Mouse (Mus musculus) spleen, postnatal 10 days (tissue): ENCODE results near the gene Efcc1.

Experiments
- DNase-seq, 2 experiments: peaks; one replicate each; pipeline ENCODE4 v3.0.0; 2021 to 2022; ENCODE audit warnings: low spot score in 2 of 2

Efcc1 gene

DNA sequence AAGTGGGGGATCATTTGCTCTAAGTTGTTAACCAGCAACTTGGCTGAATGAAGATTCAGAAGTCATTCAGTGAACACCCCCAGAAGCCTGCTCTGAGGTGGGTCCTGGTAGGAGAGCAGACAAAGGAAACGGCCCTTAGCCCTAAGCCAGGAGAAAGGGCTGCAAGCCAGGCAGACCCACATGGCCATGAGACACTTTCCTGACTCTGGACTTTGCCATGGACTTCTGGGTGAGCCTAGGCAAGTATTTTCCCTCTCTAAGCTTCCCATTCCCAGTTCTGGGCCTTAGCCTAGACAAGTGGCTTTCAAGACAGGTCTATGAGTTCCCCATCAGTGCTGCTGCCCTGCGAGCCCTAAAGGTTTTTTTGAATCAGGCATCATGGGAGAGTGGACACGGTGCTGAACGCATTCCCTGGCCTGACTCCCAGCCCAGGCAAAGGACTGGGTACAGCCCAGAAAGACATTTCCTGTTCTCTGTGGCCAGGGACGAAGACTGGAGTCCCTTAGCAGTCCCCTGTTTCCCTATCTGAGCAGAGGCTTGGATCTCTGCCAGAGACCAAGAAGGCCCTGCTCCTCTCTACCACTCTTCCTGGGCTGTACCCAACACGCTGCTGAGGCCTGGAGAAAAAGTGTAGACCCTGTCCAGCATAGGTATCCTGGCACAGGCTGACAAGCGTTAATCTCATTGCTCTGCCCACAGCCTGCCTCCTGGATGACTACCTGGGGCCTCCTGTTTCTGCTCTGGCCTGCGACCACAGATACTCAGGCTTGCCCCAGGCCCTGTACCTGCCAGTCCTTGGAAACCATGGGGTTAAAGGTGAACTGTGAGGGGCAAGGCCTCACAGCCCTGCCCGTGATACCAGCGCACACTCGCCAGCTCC lies 47.9 kb downstream of the Efcc1 start:
- DNase-seq, result peak in 1 of 2 experiments; percentile 54

DNA sequence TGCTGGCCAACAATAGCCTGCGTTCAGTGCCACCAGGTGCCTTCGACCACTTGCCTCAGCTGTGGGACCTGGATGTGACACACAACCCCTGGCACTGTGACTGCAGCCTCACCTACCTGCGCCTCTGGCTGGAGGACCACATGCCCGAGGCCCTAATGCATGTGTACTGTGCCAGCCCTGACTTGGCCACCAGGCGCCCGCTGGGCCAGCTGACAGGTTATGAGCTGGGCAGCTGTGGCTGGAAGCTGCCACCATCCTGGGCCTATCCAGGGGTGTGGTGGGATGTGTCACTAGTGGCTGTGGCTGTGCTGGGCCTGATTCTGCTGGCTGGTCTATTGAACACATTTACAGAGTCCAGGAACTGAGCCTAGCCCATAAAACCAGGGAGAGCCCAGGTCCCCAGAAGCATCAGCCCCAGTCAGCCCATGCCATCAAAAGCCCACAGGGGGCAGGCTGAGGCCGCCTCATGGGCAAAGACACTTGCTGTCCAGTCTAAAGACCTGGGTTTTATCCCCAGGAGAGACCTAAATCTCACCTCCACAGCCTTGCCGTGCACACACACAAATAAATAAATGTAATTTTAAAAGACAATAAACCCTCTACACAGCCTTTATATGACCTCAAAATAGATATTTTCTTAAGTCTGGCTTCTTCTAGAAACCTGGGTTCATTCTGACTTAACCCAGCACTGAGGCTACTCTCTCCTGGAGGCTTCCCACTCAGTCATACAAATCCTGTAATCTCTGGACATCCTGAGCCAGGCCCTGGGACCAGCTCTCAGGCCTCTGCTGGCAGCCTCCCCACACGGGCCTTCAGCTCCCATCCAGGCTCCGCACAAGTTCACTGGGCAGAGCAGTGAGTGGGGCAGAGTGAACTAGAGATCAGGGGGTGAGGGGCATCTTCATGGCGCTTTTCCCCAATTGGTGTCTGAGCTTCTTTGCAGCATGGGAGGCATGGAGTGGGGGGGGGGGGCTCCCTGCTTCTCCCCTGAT lies 48.8 kb downstream of the Efcc1 start:
- DNase-seq, result peak in 1 of 2 experiments; percentile 28

DNA sequence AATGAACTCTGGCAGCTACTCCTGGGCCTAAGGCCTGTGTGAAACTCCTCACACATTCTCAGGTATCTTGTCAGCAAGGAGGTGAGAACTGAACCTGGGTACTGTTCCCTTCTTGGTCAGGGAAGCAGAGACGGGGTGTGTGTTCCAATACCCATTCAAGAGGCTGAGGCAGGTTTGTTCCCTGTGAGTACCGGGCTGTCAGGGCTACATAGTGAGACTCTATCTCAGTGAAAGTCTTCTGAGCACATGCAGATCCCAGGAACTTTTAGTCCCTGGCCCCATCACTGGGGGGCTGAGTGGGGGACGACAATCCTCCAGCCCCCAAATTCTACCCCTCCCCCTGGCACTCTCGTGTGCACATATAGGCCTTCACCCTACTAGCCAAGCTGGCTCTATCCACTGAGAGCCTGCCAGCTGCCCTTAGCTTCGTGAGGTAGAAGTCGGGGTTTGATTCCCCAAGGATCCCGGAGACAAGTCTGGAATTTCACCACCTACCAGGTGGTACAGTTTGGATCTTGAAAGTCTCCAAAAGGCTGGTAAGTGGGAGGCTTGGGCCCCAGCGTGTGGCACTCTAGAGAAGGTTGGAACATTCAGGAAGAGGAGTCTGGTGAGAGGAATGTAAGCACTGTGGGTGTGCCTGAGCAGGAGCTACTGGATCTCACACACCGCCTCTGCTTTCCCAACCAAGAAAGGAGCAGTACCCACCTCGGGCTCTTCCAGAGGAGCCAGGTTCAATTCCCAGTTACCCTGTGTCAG lies 50.1 kb downstream of the Efcc1 start:
- DNase-seq, result no peak

DNA sequence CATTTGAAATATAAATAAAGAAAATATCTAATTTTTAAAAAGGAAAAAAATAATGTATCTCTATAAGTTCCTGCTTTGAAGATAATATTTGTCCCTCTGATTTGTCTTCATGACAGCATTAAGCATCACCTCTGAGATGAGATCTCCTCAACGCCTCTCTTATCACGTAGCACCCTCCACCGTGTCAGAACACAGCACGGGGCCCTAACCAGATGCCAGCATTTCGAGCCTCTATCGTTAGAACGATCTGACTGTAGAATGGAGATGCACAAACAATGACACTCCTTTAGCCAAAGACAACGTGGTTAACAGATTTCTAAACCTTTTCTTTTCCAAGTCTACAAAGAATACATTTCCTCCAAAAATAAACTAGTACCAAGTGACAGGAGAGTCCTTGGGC lies 53.4 kb downstream of the Efcc1 start:
- DNase-seq, result peak in 1 of 2 experiments; percentile 4

DNA sequence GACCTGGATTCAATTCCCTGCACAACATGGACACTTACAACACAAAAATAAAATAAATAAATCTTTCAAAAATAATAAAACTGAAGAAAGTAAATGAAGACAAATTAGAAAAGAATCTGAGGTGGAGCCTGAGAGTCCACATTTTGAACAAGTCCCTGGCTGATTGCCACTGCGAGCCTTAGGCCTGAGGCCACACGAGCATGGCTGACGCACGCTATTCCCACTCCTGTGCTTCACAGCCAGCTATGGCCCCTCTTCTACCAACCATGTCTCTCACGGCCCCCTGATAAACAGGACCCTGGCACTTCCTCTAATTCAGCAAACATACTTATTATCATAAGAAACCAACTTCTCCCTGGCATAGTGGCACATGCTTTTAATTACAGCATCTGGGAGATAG lies 56.0 kb downstream of the Efcc1 start:
- peak in 1 of 2 experiments; percentile 4 for DNase-seq

DNA sequence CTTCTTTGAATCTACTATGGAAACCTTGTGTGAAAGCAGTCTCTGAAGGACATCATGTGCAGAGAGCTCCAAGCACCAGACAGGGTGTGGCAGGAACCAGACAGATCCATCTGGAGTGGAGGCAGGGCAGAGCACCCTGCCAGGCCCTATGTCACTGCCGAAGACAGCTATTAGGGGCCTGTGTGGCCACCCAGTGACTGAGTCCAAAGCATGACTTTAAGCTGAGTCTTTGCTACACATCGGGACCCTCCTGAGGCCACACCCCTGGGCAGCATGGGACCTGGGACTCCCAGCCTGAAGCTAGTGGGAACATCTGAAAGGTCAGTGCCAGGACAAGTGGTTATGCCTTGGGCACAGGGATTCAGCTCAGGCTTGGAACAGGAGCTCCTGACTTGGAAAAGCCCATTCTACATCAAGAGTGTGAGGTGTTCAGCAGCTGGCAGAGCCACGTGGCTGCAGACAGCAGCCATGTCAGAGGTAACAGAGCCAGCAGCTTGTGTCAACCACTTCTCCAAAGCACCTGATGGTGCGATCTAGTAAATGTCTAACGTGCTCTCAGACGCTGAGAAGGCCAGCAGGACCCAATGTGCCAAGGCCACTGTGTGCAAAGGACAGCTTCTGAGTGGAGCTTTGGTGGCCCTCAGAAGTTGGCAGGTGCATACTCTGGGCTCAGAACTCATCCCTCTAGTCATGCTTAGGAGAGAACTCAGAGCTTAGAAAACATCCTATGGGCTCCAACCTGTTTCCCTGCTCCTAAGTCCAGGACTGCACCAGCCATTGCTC lies 56.6 kb downstream of the Efcc1 start:
- peak; percentile 26 for DNase-seq

DNA sequence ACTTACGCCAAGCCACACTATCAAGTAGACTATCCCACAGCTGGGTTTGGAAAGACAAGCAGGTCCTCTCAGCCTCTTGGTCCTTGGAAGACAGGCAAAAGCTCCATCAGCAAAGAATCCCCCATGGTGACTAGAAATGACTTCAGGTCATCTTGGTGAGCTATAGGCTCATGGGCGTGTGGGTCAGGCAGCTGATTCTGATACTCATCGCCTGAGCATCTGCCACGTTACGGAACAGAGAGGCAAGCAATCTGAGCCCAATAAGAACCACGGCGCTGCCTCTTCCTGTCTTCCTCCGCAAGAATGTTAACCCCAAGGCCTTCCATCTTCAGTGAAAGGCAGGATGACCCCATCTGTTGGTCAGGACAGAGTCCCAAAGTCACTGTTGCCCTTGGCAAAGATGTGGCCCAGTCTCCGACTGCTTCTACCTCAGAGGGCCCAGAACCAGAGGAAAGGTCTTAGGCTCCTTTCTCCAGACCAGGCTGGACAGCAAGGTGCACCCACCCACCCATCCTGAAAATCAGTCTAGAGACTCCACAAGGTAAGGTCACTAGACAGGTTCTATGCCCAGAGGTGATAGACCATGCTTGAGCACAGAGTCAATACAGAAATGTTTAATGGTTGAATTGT lies 57.7 kb downstream of the Efcc1 start:
- peak in 1 of 2 experiments; percentile 18 for DNase-seq

DNA sequence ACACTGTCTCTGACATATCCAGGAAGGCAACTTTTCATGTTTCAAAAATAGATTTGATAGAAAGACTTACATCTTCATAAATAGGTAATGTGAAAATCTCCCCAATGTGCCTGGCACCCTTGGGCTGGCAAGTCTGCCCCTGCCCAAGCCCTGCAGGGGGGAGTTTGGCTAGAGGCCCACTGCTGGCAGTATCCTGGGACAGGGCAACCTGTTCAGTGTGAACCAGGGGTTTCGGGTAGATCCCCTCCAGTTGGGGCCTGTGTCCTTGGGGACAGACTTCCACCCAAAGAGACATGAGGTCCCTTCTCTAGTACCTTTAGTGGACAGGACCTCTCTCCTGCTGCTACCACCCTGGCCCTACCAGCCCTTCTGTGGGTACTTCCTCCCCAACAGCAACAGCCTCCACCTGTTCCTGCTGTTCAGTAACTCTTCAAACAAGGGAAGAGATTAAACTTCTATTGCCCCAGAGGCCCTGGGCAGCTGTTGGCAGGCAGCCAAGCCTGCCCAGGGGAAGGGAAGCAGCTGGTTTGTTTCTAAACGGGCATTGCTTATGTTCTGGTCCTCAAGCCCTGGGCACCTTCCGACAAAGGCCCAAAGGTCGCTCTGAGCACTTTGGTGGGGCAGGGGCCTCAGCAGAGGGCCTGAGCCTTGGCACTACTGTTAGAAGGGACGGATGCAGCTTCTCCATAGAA lies 58.4 kb downstream of the Efcc1 start:
- peak; percentile 65 to 69 for DNase-seq

DNA sequence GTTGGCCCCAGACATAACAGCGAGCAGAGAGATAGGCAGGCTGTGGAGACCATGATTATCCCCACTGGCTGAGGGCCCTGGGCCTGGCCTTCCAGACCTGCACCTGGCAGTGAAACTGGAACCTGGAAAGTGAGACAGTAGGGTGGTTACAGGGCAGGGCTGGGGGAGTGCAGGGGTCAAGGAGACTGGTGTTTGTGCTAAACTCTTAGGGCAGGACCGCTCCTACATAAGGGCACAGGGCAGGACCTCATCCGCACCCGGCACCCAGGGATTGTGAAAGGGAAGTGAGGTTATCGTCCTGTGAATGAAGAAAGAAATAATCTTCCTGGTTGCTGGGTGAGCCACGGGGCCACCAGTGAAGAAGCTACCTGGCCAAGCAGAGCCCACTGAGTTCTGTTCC lies 59.1 kb downstream of the Efcc1 start:
- peak; percentile 38 to 44 for DNase-seq

DNA sequence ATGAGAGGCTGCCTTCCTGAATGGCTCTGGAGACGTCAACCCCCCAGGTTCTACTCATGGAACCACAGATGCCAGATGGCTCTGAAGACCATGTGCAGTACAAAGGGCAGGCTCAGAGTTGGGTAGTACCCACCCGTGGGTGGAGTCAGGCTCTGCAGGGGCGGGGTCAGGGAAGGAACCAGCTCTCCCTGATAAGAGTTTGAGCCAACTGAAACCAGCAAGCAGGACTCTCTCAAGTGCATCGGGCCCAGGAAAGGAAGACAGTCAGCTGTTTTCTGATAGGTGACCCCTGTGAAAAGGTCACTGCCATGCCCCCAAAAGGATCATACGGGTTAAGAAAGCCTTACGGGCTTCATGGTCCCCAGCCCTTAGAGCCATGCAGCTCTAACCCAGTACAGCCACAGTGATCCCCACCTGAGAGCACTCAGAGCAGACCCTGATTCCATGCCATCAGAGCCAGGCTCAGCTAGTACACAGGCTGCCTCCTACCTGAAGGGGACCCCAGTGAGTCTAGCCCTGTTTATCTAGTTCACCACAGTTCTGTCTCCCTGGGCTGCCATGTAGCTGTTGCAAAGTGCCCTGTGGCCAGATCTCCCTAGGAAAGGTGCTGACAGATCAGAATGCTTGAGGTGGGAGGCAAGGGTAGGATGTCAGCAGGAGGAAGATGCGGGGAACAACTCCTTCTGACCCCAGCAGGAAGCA lies 60.3 kb downstream of the Efcc1 start:
- peak; percentile 84 to 95 for DNase-seq

DNA sequence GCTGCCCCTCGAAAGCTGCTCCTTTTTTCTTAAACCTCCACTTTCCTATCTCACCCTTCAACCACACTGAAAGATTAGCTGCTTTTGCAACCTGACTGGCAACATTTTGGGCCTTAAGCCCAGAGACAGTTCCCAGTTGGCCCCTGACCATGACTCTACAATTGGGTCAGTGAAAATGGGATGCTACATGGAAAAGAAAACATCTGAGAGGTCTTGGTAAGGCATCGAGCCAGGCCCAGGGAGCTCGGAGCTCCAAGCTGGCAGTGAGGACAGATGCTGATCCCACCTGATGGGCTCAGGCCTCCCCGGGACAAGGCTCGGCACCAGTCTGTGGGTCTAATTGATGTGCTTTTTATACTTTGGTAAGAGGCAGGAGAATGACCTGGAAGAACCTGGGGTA lies 61.2 kb downstream of the Efcc1 start:
- DNase-seq, result peak in 1 of 2 experiments; percentile 14

DNA sequence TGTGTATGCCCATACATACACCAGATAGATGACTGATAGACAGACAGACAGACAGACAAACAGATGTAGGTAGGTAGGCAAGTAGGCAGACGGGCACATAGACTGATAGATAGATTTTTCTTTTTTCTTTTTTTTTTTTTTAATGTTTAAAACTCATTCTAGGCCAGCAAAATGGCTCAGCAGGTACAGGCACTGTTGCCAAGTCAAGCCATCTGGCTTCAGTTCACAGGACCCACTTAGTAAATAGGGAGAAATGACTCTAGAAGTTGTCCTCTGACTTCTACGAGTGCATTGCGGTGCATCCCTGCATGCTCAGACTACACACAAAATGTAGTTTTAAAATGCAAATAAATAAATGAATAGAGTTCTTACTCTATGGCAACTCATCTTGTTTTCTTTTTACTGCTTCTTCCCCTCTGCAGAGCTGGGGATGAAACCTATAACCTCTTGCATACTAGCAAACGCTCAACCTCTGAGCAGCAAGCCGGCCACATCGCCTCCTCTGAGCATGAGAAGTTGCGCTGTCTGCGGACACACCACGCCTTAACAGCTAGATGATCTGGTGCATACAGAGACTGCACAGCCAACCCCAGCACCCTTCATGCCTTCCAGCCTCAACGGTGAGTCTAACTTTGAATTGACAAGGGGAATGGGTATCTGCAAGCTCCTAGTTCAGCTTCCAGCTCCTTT lies 63.3 kb downstream of the Efcc1 start:
- DNase-seq, result no peak

DNA sequence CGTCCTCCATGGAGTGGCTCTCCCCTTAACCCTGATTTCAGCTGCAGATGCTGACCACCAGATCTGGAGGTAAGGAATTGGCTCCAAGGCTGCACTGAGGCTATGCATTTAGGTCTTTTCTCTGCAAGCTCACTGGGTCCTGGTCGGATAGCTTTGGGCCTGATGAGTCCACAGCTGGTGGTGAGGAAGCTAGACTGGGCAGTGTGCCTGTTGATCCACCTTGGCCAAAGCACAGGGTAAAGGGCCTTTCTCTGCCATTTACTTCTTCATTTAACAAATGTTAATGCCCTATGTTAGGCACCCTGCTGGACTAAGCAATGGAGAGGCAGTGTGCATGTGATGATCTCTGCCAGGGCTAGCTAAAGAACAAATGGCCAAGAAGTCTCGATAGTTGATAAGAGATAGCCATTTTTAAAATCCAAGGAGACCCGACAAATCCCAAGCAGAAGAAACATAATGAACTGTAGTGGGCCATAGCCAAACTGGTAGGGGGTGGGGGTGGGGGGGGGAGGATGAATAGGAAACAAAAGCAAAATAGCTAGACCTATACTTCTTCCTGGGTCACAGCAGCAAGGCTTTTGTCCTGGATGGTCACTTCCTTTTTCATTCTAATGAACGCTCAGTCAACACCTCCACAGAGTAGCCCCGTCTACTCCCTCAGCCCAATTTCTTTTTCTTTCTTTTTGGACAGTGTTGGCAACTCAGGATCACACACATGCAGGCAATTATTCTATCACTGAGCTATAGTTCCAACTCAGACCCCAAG lies 64.9 kb downstream of the Efcc1 start:
- no peak for DNase-seq

DNA sequence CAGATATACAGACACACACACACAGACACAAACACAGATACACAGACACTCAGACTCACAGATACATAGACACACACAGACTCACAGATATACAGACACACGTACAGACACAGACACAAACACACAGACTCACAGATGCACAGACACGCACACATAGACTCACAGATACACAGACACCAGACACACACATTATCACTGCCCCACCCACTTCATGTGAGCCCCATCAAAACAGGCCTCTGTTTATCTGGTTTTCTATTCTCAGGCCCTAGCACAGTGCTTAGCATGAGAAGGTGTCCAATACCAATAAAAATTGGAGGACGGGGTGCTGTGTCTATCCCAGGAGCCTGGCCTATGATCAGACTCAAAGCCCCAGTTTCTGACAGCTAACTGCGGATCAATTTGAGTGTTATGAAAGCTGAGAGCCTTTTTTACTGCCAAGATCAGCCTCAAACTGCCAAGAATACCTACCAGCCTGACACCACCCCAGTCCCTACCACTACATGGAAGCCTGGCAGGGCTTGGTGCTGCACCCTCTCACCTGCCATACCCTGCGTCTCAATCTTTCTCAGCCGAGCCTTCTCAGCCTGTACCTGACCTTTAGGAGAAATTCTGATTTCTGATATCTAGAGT lies 65.7 kb downstream of the Efcc1 start:
- no peak for DNase-seq

DNA sequence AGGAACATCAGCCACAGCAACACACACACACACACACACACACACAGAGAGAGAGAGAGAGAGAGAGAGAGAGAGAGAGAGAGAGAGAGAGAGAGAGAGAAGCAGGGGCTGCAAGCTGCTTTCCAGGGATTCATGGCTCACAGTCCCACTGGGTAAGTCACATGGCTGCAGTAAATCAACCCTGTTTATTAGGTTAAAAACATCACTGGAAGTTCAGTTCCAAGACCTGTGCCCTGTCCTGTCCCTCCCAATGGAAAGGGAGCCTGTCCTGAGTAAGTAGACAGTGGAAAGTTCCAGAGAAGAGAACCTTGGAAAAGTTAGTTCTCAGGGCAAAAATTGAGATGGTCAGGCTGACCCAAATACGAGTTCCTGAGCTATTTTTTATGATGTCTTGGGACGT lies 66.7 kb downstream of the Efcc1 start:
- no peak for DNase-seq

DNA sequence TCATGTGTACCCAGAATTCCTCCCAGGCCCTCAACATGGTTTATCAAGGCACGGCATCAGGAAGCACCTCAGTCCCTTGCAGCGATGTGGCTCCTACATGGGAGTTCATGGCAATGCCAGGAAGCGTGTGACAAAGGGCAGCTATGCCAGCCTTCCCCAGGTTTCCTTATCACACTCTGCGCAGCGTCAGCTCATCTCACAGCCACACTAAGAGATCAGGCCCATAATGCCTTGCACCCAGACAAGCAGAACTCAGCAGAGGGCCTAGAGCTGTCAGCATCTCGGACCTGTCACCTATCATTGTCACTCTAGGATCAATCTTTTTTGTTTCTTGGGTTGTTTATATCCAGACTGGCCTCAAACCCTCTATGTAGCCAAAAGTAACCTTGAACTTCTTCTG lies 68.9 kb downstream of the Efcc1 start:
- peak in 1 of 2 experiments; percentile 14 for DNase-seq

DNA sequence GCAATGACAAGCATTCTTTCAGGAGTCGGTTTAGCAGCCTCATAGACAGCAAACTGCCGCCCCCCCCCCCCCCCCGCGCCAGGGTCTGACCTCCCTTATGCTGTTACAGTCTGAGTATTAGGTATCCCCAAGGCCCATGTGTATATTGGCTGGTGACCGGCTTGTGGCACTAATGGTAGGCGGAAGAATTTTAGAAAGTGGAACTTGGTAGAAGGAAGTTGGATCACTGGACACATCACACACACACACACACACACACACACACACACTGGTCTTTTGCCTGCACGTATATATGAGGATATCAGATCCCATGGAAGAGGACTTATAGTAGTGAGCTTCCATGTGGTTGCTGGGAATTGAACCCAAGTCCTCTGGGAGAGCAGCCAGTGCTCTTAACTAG lies 71.8 kb downstream of the Efcc1 start:
- no peak for DNase-seq
